Mouse (Mus musculus): ENCODE measurements around the gene Me3.

GRCm38 (mm10) chr7:89792576-89792975, 160.4 kb downstream of the Me3 start:
- TF ChIP-seq CTCF (IDR thresholded peaks at IDR 0.05; ENCODE audit: extremely low read depth, insufficient read depth, insufficient read length, insufficient replicate concordance) (no peak), POLR2A (IDR thresholded peaks at IDR 0.05; ENCODE audit: low read depth, low read length) (no peak)
